Mouse (Mus musculus) intestine, embryonic 16.5 days (tissue): ENCODE measurements around the gene Arpc5l. TPM values are rescaled to one million over a fixed set of nuclear protein-coding genes. Genes with fewer than 3 reads are reported as not detected.

Source experiments
- ATAC-seq: fragments of 200-750 bp; cut with Nextera tagmentation; 2 replicates; pipeline ENCODE4 v1.8.0; 2017; ENCODE audit warnings: moderate TSS enrichment, moderate library complexity
- H3K27ac ChIP-seq: fragments of 300-500 bp; sonication (generic); 2 replicates; pipeline ENCODE4 v1.5.1; 2014; ENCODE audit warnings: mild to moderate bottlenecking, low read length
- H3K27me3 ChIP-seq: fragments of 300-500 bp; sonication (generic); replicated peaks from 2 replicates; pipeline ENCODE4 v1.6.1; 2014; ENCODE audit warnings: low read length, control low read depth, mixed read lengths; ENCODE audit not compliant: control insufficient read depth, insufficient read depth
- H3K36me3 ChIP-seq: fragments of 300-500 bp; sonication (generic); 2 replicates; pipeline ENCODE4 v1.6.1; 2014; ENCODE audit warnings: low read length, control low read depth; ENCODE audit not compliant: control insufficient read depth, insufficient read depth
- H3K4me1 ChIP-seq: fragments of 300-500 bp; sonication (generic); 2 replicates; pipeline ENCODE4 v1.6.1; 2014; ENCODE audit warnings: low read length, control low read depth, mixed read lengths; ENCODE audit not compliant: control insufficient read depth, insufficient read depth
- H3K4me2 ChIP-seq: fragments of 300-500 bp; sonication (generic); 2 replicates; pipeline ENCODE4 v1.6.1; 2014; ENCODE audit warnings: low read depth, low read length, control low read depth
- H3K4me3 ChIP-seq: fragments of 300-500 bp; sonication (generic); 2 replicates; pipeline ENCODE4 v1.5.1; 2014; ENCODE audit warnings: mild to moderate bottlenecking, low read length
- H3K9ac ChIP-seq: fragments of 300-500 bp; sonication (generic); 2 replicates; pipeline ENCODE4 v1.6.1; 2014; ENCODE audit warnings: low read depth, low read length
- H3K9me3 ChIP-seq: fragments of 300-500 bp; sonication (generic); 2 replicates; pipeline ENCODE4 v1.6.1; 2016; ENCODE audit warnings: low read length, control low read depth; ENCODE audit not compliant: control insufficient read depth
- WGBS: fragments of 180-500 bp; shearing (Covaris S2); extraction: QIAGEN DNeasy Blood & Tissue Kit; methylation state at CpG from one replicate; pipeline ENCODE4 v1.1.7; 2014; 5-methylcytosine and 5-hydroxymethylcytosine counted together
- polyA plus RNA-seq: library from polyadenylated mRNA; unstranded; fragments of >200 nt; fragmentation: Nextera tagmentation; extraction: Ambion mirVana; gene quantifications from 2 replicates; pipeline ENCODE4 v1.2.1, GENCODE M21; 2015

Arpc5l gene
- polyA plus RNA-seq, 1 experiment from 2014 or later = 92.7 TPM

DNA sequence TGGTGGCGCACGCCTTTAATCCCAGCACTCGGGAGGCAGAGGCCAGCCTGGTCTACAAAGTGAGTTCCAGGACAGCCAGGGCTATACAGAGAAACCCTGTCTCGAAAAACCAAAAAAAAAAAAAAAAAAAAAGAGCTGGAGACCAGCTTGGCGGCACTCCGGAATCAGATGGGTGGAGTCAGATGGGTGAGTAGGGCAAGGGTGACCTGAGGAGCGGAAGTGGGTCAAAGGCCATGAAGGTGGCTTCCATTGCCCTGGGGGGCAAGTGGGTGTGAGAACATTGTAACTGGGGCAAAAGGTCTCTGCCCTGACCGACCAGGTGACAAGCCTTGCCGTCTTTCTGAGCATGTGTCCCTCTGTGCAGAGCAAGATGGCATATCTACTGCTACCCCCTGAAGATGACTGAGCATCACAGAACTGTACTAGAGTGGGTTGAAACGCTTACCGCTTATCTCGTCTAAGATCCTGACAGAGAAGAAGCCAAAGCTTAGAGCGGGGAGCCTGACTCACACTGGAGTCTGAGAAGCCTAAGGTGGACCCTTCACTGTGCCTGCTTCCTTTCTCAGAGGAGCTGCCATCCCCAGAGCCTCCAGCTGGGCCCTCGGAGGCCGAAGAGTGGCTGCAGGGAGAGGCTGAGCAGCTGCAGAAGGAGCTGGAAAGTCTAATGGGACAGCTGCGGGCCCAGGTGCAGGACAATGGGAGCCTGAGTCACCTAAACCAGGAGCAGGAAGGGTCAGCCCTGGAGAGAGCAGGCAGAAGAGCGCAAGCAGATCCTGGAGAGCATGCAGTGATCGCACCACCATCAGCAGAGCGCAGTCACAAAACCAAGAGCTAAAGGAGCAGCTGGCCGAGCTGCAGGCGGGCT, 29.0 kb upstream of the Arpc5l start:
- Histone ChIP-seq H3K9me3 (no peaks in the 10 kb centered on the region), H3K4me3 (no peak overlapping the region), H3K36me3 (no peaks in the 10 kb centered on the region), H3K4me2 (no peak overlapping the region), H3K27ac (no peak overlapping the region), H3K27me3 (no peaks in the 10 kb centered on the region), H3K4me1 (no peaks in the 10 kb centered on the region), H3K9ac (no peak overlapping the region)
- 77% methylated on average over 21 of the region's 21 CpGs for WGBS
- no peak for ATAC-seq

- Histone ChIP-seq H3K27ac (no peak overlapping the region), H3K36me3 (no peaks in the 10 kb centered on the region), H3K9me3 (no peaks in the 10 kb centered on the region), H3K4me3 (no peak overlapping the region), H3K4me2 (no peak overlapping the region), H3K9ac (no peak overlapping the region), H3K27me3 (no peaks in the 10 kb centered on the region), H3K4me1 (no peaks in the 10 kb centered on the region)
- WGBS = 68% methylated on average over 4 of the region's 4 CpGs
- ATAC-seq = 0 out of 2 replicates have a peak, but pooled peaks have one; percentile 6
These were observed 27.3 kb upstream of the Arpc5l start for GRCm38 (mm10) chr2:38977837-38978236.

- H3K4me2 ChIP-seq = no peak overlapping the region
- H3K36me3 ChIP-seq = no peaks in the 10 kb centered on the region
- peaks cover 4% of the 10 kb centered on the region; the same call in 1 of the 2 replicates for H3K4me1 ChIP-seq
- H3K4me3 ChIP-seq = no peak overlapping the region
- H3K27me3 ChIP-seq = no peaks in the 10 kb centered on the region
- ATAC-seq = no peak
- WGBS = 97% methylated on average over 2 of the region's 2 CpGs
- H3K9me3 ChIP-seq = no peaks in the 10 kb centered on the region; the same call in 1 of the 2 replicates
- no peak overlapping the region for H3K9ac ChIP-seq
- H3K27ac ChIP-seq = no peak overlapping the region
These were observed 21.7 kb upstream of the Arpc5l start for GRCm38 (mm10) chr2:38983456-38983855.

GRCm38 (mm10) chr2:38986580-38986979, 18.6 kb upstream of the Arpc5l start:
- Histone ChIP-seq H3K4me3 (no peak overlapping the region), H3K27me3 (no peaks in the 10 kb centered on the region), H3K9me3 (no peaks in the 10 kb centered on the region; the same call in 1 of the 2 replicates), H3K27ac (no peak overlapping the region), H3K9ac (no peak overlapping the region), H3K4me1 (peaks cover 4% of the 10 kb centered on the region; the same call in 1 of the 2 replicates), H3K36me3 (no peaks in the 10 kb centered on the region), H3K4me2 (no peak overlapping the region)
- WGBS = 77% methylated on average over 3 of the region's 3 CpGs
- no peak for ATAC-seq

GRCm38 (mm10) chr2:38987371-38987770, 17.8 kb upstream of the Arpc5l start:
- Histone ChIP-seq H3K27me3 (no peaks in the 10 kb centered on the region), H3K36me3 (no peaks in the 10 kb centered on the region), H3K27ac (no peak overlapping the region), H3K4me3 (no peak overlapping the region), H3K9me3 (no peaks in the 10 kb centered on the region; the same call in 1 of the 2 replicates), H3K4me1 (peaks cover 11% of the 10 kb centered on the region), H3K9ac (no peak overlapping the region), H3K4me2 (no peak overlapping the region)
- ATAC-seq = peak; percentile 34; the same call in 1 of the 2 replicates
- 59% methylated on average over 1 of the region's 1 CpGs for WGBS

- 69% methylated on average over 6 of the region's 6 CpGs for WGBS
These were observed 17.2 kb upstream of the Arpc5l start for GRCm38 (mm10) chr2:38987803-38988510.

DNA sequence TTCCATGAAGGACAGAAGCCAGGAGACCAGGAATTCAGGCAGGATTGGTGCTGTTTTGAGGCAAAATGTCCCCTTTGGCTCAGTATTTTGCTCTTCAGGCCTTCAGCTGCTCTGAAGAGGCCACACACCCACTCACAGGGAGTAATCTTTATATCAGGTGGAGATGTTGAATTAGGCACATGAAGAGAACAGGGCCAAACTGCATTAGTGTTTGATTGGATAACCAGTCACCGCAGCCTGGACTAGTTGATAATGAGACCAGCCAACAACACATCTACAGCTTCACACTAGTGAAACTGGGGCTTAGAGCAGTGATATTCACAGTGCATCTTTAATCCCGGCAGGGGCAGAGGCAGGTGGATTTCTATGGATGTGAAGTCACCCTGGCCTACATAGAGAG, 16.2 kb upstream of the Arpc5l start:
- Histone ChIP-seq H3K36me3 (no peaks in the 10 kb centered on the region), H3K9me3 (no peaks in the 10 kb centered on the region; the same call in 1 of the 2 replicates), H3K27ac (no peak overlapping the region), H3K4me3 (no peak overlapping the region), H3K27me3 (no peaks in the 10 kb centered on the region), H3K9ac (no peak overlapping the region), H3K4me1 (peaks cover 17% of the 10 kb centered on the region), H3K4me2 (no peak overlapping the region)
- WGBS = 88% methylated on average over 2 of the region's 2 CpGs
- no peak for ATAC-seq

More at GRCm38 (mm10) chr2:38987803-38988510, 17.2 kb upstream of the Arpc5l start:
- no peak overlapping the region for H3K27ac ChIP-seq
- H3K36me3 ChIP-seq = no peaks in the 10 kb centered on the region
- no peak overlapping the region for H3K4me2 ChIP-seq
- no peaks in the 10 kb centered on the region; the same call in 1 of the 2 replicates for H3K9me3 ChIP-seq
- H3K4me3 ChIP-seq = no peak overlapping the region
- ATAC-seq = no peak
- no peaks in the 10 kb centered on the region for H3K27me3 ChIP-seq
- H3K4me1 ChIP-seq = peaks cover 17% of the 10 kb centered on the region
- H3K9ac ChIP-seq = no peak overlapping the region

DNA sequence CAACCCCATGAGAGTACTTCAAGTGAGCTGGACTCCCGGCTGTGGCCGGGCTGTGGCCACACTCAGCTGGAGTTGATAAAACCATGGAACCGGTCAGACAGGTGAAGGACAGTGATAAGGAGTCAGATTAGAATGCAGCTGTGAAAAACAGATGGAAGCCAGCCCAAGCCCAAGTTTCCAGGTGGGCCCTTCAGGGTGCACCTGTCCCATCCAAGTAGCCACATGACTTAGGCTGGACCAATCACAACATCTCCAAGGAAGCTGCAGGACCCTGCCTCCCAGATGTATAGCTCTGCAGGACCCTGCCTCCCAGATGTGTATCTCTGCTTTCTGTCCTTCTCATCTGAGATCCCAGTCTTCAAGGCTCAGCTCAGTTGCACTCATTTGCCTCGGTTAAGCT, 13.1 kb upstream of the Arpc5l start:
- peak; percentile 52 for ATAC-seq
- H3K27ac ChIP-seq = peak overlapping the region; percentile 38; the same call in 1 of the 2 replicates
- 51% methylated on average over 4 of the region's 4 CpGs for WGBS

GRCm38 (mm10) chr2:38992452-38992851, 12.7 kb upstream of the Arpc5l start:
- peak; percentile 66 for ATAC-seq
- 34% methylated on average over 4 of the region's 4 CpGs for WGBS
- no peaks in the 10 kb centered on the region for H3K36me3 ChIP-seq

More for the DNA sequence above, 13.1 kb upstream of the Arpc5l start:
- Histone ChIP-seq H3K27me3 (no peaks in the 10 kb centered on the region), H3K36me3 (no peaks in the 10 kb centered on the region), H3K4me2 (no peak overlapping the region), H3K4me3 (no peak overlapping the region), H3K9ac (0 out of 2 replicates have a peak overlapping the region, but pooled peaks have one; percentile 10), H3K9me3 (no peaks in the 10 kb centered on the region), H3K4me1 (peaks cover 17% of the 10 kb centered on the region)

More at GRCm38 (mm10) chr2:38992452-38992851, 12.7 kb upstream of the Arpc5l start:
- no peaks in the 10 kb centered on the region for H3K9me3 ChIP-seq
- H3K4me3 ChIP-seq = no peak overlapping the region
- H3K27me3 ChIP-seq = no peaks in the 10 kb centered on the region
- H3K4me1 ChIP-seq = peaks cover 17% of the 10 kb centered on the region
- no peak overlapping the region for H3K4me2 ChIP-seq
- peak overlapping the region; percentile 38; the same call in 1 of the 2 replicates for H3K27ac ChIP-seq
- H3K9ac ChIP-seq = 0 out of 2 replicates have a peak overlapping the region, but pooled peaks have one; percentile 10
